Mouse (Mus musculus): Measurements from ENCODE around the gene Spag16.

- TF ChIP-seq USF1 (IDR thresholded peaks at IDR 0.05; ENCODE audit: low read depth) (no peak), POLR2A (IDR thresholded peaks at IDR 0.05; ENCODE audit: insufficient read length, low read depth) (no peak), CEBPB (IDR thresholded peaks at IDR 0.05; ENCODE audit: insufficient read depth, poor library complexity, severe bottlenecking) (no peak), MYOG (IDR thresholded peaks at IDR 0.05; ENCODE audit: control insufficient read depth in 1 of 3, insufficient read depth in 1 of 3, insufficient read length in 2 of 3, low read depth in 2 of 3) (no peak), REST (IDR thresholded peaks at IDR 0.05; ENCODE audit: insufficient read depth, insufficient read length) (no peak), POLR2AphosphoS2 (IDR thresholded peaks at IDR 0.05; ENCODE audit: insufficient read length, low read depth) (no peak)
Observed at GRCm38 (mm10) chr1:69830586-69830985, 3.8 kb downstream of the Spag16 start.

Data from myocyte (in vitro differentiated cells).